Mouse (Mus musculus) midbrain, embryonic 11.5 days (tissue): ENCODE measurements around the gene Eif3i. TPM values are rescaled to one million over a fixed set of nuclear protein-coding genes. Genes with fewer than 3 reads are reported as not detected.
"Not testable (repeated sequence)": the region's sequence is repeated elsewhere in the genome, so short reads cannot be mapped to it uniquely, and the experiment has no call there.

ENCODE experiments used
- ATAC-seq: fragments of 200-750 bp; cut with Nextera tagmentation; 2 replicates; pipeline ENCODE4 v1.8.0; 2017; ENCODE audit warnings: moderate TSS enrichment, moderate library complexity; ENCODE audit not compliant: low FRiP score
- DNase-seq: peaks from one replicate; pipeline ENCODE4 v3.0.0; 2015; ENCODE audit warnings: low spot score; ENCODE audit errors: missing footprints
- H3K27ac ChIP-seq: fragments of 300-500 bp; sonication (generic); 2 replicates; pipeline ENCODE4 v1.5.1; 2014; ENCODE audit warnings: low read depth, low read length
- H3K27me3 ChIP-seq: fragments of 300-500 bp; sonication (generic); 2 replicates; pipeline ENCODE4 v1.6.1; 2014; ENCODE audit warnings: mild to moderate bottlenecking, low read length, moderate library complexity, mixed read lengths; ENCODE audit not compliant: control insufficient read depth, insufficient read depth
- H3K36me3 ChIP-seq: fragments of 300-500 bp; sonication (generic); 2 replicates; pipeline ENCODE4 v1.6.1; 2014; ENCODE audit warnings: mild to moderate bottlenecking, low read length, moderate library complexity, mixed read lengths; ENCODE audit not compliant: control insufficient read depth, insufficient read depth
- H3K4me1 ChIP-seq: fragments of 300-500 bp; sonication (generic); 2 replicates; pipeline ENCODE4 v1.6.1; 2014; ENCODE audit warnings: low read length; ENCODE audit not compliant: control insufficient read depth, insufficient read depth
- H3K4me2 ChIP-seq: fragments of 300-500 bp; sonication (generic); 2 replicates; pipeline ENCODE4 v1.6.1; 2014; ENCODE audit warnings: mild to moderate bottlenecking, moderate library complexity
- H3K4me3 ChIP-seq: fragments of 300-500 bp; sonication (generic); 2 replicates; pipeline ENCODE4 v1.5.1; 2014; ENCODE audit warnings: low read depth, low read length
- H3K9ac ChIP-seq: fragments of 300-500 bp; sonication (generic); 2 replicates; pipeline ENCODE4 v1.6.1; 2014; ENCODE audit warnings: low read length
- H3K9me3 ChIP-seq: fragments of 300-500 bp; sonication (generic); 2 replicates; pipeline ENCODE4 v1.6.1; 2016; ENCODE audit warnings: low read length; ENCODE audit not compliant: control insufficient read depth
- WGBS: fragments of 180-500 bp; shearing (Covaris S2); extraction: QIAGEN DNeasy Blood & Tissue Kit; methylation state at CpG from one replicate; pipeline ENCODE4 v1.1.7; 2014; 5-methylcytosine and 5-hydroxymethylcytosine counted together
- polyA plus RNA-seq: library from polyadenylated mRNA; unstranded; fragments of >200 nt; fragmentation: Nextera tagmentation; extraction: Ambion mirVana; gene quantifications from 2 replicates; pipeline ENCODE4 v1.2.1, GENCODE M21; 2014

Gene Eif3i
- polyA plus RNA-seq, 1 experiment from 2014 or later, result 259 TPM

DNA sequence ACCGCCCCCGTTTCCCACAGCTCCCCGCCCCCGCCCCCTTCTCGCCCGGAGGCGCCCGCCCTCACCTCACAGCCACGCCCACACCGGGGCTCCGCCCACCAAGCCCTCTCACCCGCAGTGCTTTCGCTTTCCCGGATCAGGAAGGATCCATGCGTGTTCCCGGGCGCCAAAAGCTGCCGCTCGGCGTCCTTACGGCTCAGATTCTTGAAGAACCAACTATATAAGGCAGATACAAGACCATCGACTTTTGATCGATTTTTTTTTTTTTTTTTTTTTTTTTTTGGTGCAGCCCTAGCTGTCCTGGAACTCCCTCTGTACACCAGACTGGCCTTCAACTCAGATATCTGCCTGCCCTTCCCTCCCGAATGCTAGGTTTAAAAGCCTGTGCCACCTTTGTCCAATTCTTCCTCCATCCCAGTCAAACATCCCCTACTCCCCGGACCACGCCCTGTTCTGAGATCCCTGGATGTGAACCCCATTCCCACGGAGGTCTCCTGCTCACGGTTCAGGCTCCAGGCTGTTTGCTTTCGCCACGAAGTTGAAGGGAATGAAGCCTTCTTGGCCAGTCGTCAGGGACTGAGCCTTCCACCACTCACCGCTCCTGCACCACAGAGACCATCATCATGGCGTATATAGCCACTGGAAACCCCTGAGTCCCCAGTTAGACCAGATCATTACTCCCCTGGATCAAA, 43.8 kb downstream of the Eif3i start:
- H3K36me3 ChIP-seq, result no peaks in the 10 kb centered on the region
- peak; percentile 99 for DNase-seq
- peaks cover 2% of the 10 kb centered on the region for H3K27me3 ChIP-seq
- H3K9me3 ChIP-seq, result no peaks in the 10 kb centered on the region
- H3K27ac ChIP-seq, result no peak overlapping the region
- ATAC-seq, result peak; percentile 83
- H3K4me2 ChIP-seq, result peak overlapping the region; percentile 85
- WGBS, result 9% methylated on average over 32 of the region's 33 CpGs
- peak overlapping the region; percentile 41 for H3K4me3 ChIP-seq
- peaks cover 10% of the 10 kb centered on the region for H3K4me1 ChIP-seq
- H3K9ac ChIP-seq, result peak overlapping the region; percentile 22; the same call in 1 of the 2 replicates

DNA sequence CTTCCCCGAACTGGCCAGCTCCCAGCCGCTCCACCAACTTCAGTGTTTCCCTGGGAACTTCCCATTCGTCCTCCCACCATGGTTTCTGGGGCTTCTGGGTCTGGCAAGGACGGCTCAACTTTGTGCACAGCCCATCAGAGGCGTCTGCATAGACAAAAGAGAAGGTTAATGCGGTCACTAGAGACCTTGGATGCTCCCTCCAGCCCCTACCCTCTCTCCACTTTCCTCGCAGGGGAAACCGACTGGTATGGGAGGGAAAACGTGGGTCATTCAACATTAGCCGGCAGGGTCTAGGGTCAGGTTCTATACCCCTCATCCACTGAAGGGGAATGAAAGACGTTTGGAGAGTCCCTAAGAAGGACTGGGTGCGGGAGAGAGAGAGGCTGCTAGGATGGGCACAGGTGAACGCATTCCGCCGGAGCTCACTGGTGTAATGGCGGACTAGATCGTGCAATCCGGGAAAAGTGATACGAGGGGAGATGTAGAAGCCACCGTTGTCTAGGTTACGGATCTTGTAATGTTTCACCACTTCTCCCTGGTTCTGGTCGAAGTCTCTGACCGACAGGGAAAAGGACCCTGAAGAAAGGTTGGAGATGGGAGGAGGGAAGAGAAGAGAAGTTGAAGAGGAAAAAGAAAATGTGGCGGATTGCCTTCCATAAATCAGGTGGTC, 44.5 kb downstream of the Eif3i start:
- ATAC-seq (peak; percentile 77), DNase-seq (no peak)
- under 1% methylated on average over 24 of the region's 24 CpGs for WGBS
- Histone ChIP-seq H3K36me3 (no peaks in the 10 kb centered on the region), H3K4me1 (peaks cover 10% of the 10 kb centered on the region), H3K4me3 (peak overlapping the region; percentile 41), H3K27ac (no peak overlapping the region), H3K27me3 (peaks cover 2% of the 10 kb centered on the region), H3K9me3 (no peaks in the 10 kb centered on the region), H3K9ac (peak overlapping the region; percentile 60), H3K4me2 (peak overlapping the region; percentile 85)

DNA sequence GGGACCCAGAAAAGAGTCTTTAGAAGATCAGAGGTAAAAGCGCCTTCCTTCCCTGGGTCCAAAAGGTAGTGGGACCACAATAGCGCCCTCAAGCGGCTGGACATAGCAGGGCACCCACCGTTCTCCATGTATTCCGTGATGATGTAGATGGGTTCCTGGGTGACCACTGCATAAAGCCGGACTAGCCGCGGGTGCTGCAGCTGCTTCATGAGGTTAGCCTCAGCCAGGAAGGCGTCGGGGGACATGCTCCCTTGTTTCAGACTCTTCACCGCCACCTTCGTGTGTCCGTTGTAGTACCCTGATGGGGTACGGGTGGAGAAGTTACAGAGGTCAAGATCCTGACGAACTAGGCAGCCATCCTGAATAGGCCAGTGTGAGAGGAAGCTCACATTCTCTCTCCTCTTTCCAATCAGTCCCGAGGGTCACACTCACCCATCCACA, 45.0 kb downstream of the Eif3i start:
- Histone ChIP-seq H3K27ac (no peak overlapping the region), H3K27me3 (peaks cover 2% of the 10 kb centered on the region), H3K4me1 (peaks cover 10% of the 10 kb centered on the region), H3K4me2 (peak overlapping the region; percentile 85), H3K36me3 (no peaks in the 10 kb centered on the region), H3K9ac (peak overlapping the region; percentile 60), H3K9me3 (no peaks in the 10 kb centered on the region), H3K4me3 (peak overlapping the region; percentile 41)
- WGBS, result 2% methylated on average over 16 of the region's 16 CpGs
- ATAC-seq (peak; percentile 44; the same call in 1 of the 2 replicates), DNase-seq (peak; percentile 93)

DNA sequence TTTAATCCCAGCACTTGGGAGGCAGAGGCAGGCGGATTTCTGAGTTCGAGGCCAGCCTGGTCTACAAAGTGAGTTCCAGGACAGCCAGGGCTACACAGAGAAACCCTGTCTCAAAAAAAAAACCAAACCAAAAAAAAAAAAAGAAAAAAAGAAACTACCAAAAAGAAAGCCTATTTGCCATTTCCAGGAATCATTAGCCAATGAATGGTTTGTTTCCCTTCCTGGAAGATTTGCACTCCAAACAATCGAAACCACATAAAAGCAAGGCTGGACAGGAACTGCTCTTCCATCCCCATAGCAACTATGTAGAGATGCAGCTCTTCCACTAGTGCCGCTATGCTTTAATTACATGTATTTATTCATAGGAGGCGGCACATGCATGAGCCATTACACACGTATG, 45.9 kb downstream of the Eif3i start:
- ATAC-seq, H3K9me3 ChIP-seq, H3K36me3 ChIP-seq, H3K9ac ChIP-seq, H3K4me1 ChIP-seq, H3K27ac ChIP-seq, H3K27me3 ChIP-seq, H3K4me3 ChIP-seq, DNase-seq, H3K4me2 ChIP-seq: not testable (repeated sequence)
- 85% methylated on average over 6 of the region's 6 CpGs for WGBS

DNA sequence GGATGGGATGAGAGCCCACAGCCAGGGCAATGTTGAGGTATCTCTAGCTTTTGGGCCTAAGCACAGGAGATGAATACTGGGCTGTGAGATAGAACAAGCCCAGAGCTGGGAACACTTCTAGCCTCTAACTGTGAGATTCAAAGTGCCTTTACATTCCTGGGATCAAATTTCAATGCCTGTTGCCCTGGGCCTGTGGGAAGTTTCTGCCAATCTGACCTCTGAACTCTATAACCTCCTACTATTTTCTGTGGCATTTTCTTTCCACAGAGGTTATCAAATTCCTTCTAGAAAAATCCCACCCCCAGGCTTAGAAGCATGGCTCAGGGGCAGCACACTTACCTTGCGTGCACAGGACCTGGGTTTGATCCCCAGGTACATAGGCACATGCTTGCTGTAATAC, 50.2 kb downstream of the Eif3i start:
- no peaks in the 10 kb centered on the region for H3K4me1 ChIP-seq
- no peaks in the 10 kb centered on the region for H3K36me3 ChIP-seq
- no peak for DNase-seq
- H3K27me3 ChIP-seq, result 0 out of 2 replicates have a peak, but pooled peaks cover 2% of the 10 kb centered on the region
- H3K27ac ChIP-seq, result no peak overlapping the region
- H3K9ac ChIP-seq, result no peak overlapping the region
- H3K9me3 ChIP-seq, result no peaks in the 10 kb centered on the region
- H3K4me3 ChIP-seq, result no peak overlapping the region
- 65% methylated on average over 1 of the region's 1 CpGs for WGBS
- ATAC-seq, result no peak
- H3K4me2 ChIP-seq, result no peak overlapping the region

DNA sequence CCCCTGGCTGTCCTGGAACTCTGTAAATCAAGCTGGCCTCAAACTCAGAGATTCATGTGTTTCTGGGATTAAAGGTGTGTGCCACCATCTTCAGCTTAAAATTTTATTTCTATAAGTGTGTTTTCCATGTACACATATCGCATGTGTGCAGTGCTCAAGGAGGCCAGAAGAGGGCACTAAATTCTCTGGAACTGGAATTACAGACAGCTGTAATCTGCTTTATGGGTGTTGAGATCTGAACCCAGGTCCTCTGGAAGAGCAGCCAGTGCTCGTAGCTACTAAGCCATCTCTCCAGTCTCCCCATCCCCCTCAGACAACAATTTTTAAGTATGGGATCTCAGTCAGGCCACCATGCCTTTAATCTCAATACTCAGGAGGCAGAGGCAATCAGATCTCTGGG, 51.1 kb downstream of the Eif3i start:
- DNase-seq (no peak), ATAC-seq (no peak)
- Histone ChIP-seq H3K36me3 (no peaks in the 10 kb centered on the region), H3K27me3 (no peaks in the 10 kb centered on the region), H3K4me1 (no peaks in the 10 kb centered on the region), H3K4me3 (no peak overlapping the region), H3K4me2 (no peak overlapping the region), H3K9ac (no peak overlapping the region), H3K27ac (no peak overlapping the region), H3K9me3 (no peaks in the 10 kb centered on the region)
- WGBS, result 88% methylated on average over 2 of the region's 2 CpGs

DNA sequence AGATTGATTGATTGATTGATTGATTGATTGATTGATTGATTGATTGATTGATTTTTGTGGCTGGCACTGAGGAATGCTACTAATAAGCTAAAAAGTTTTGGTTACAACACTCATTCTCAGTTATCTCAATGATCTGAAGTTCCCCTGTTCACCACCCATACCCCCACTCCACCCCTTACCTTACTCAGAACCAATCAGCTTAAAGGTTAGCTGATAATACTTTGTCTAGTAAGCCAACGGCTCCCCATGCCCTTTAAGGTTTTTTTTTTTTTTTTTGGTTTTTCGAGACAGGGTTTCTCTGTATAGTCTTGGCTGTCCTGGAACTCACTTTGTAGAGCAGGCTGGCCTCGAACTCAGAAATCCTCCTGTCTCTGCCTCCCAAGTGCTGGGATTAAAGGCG, 52.8 kb downstream of the Eif3i start:
- not testable (repeated sequence) for H3K4me3 ChIP-seq, H3K27ac ChIP-seq, ATAC-seq, H3K4me2 ChIP-seq, H3K27me3 ChIP-seq, H3K4me1 ChIP-seq, H3K9ac ChIP-seq, H3K36me3 ChIP-seq, H3K9me3 ChIP-seq, DNase-seq
- 85% methylated on average over 4 of the region's 4 CpGs for WGBS

DNA sequence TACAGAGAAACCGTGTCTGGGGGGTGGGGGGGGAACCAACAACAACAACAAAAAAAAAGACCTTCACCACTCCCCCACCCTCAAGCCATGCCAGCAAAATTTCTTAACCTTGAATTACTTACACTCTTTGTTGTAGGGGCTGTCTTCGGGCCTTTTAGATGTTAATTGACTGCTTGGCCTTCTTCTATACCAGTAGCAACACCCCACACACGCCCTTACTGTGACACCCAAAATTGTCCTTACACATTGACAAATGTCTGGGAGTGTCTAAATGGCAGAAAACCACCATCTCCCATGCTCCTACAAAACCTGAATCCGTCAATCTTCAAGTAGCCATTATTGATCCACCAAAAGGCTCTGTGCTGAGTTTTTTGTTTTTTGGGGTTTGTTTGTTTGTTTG, 56.3 kb downstream of the Eif3i start:
- no peak overlapping the region for H3K4me2 ChIP-seq
- no peak overlapping the region for H3K4me3 ChIP-seq
- no peak overlapping the region for H3K9ac ChIP-seq
- no peak for DNase-seq
- H3K9me3 ChIP-seq, result no peaks in the 10 kb centered on the region
- H3K4me1 ChIP-seq, result peaks cover 8% of the 10 kb centered on the region
- no peaks in the 10 kb centered on the region for H3K36me3 ChIP-seq
- H3K27me3 ChIP-seq, result no peaks in the 10 kb centered on the region
- ATAC-seq, result no peak
- no peak overlapping the region for H3K27ac ChIP-seq
- WGBS, result 91% methylated on average over 4 of the region's 4 CpGs

DNA sequence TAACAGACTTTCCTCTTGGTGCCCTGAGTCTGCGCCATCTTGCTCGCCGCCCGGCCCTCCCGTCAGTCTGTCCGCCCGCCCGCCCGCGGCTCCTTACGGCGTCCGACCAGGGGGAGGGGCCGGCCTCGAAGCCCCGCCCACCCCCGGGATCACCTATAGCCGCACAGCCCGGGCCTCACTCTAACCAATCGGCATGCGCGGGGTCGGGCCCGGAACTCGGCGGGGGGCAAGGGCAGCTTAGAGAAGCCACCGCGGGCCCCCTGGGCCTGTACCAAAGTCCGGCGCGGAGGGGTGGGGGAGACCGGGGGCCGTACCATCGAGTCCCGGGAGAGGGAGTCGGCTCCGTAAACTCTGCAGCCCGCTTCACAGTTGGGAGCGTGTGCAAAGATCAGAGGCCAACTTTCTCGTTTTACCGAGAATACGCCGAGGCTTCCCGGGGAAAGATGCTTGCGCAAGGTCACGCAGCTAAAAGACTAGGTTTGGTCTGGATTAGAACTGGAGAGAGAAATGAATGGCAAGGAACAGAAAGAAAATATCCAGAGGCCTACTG, 57.8 kb downstream of the Eif3i start, which contains the start of gene Hdac1:
Gene Hdac1 (minus strand): TSS at position 122 of the 550 bp plus-strand sequence.
- H3K4me3 ChIP-seq, result peak within 1 kb of the TSS; percentile 81
- peaks cover 8% of the 10 kb centered on the region for H3K4me1 ChIP-seq
- H3K9me3 ChIP-seq, result no peaks in the 10 kb centered on the region
- WGBS, result under 1% methylated on average over 35 of the region's 46 CpGs
- H3K4me2 ChIP-seq, result peak within 1 kb of the TSS; percentile 61
- peak within 1 kb of the TSS; percentile 86 for H3K9ac ChIP-seq
- H3K27me3 ChIP-seq, result no peaks in the 10 kb centered on the region
- DNase-seq (peak; percentile 100), ATAC-seq (peak; percentile 99)
- H3K36me3 ChIP-seq, result no peaks in the 10 kb centered on the region
- peak within 1 kb of the TSS; percentile 70; the same call in 1 of the 2 replicates for H3K27ac ChIP-seq
